Mouse (Mus musculus) myocyte (in vitro differentiated cells): ENCODE measurements around the gene Smarca5. TPM values are rescaled to one million over a fixed set of nuclear protein-coding genes. Genes with fewer than 3 reads are reported as not detected.

ENCODE experiments used
- H3K27me3 ChIP-seq: one replicate; pipeline ENCODE4 v1.6.1; 2011; ENCODE audit not compliant: control insufficient read depth, insufficient read depth, insufficient read length
- H3K36me3 ChIP-seq: one replicate; pipeline ENCODE4 v1.6.1; 2011; ENCODE audit not compliant: control insufficient read depth, insufficient read depth
- H3K4me2 ChIP-seq: one replicate; pipeline ENCODE4 v1.6.1; 2011; ENCODE audit warnings: low read depth, control low read depth
- H3K4me3 ChIP-seq: one replicate; pipeline ENCODE4 v1.5.1; 2011; ENCODE audit warnings: mild to moderate bottlenecking, control low read depth, moderate library complexity
- H3K79me2 ChIP-seq: one replicate; pipeline ENCODE4 v1.6.1; 2011; ENCODE audit not compliant: control insufficient read depth, insufficient read depth
- H3ac ChIP-seq: one replicate; pipeline ENCODE4 v1.6.1; 2011; ENCODE audit not compliant: control insufficient read depth, insufficient read length
- CEBPB ChIP-seq: IDR thresholded peaks from 2 replicates; pipeline ENCODE4 v1.6.1; 2011; ENCODE audit warnings: mild to moderate bottlenecking, moderate library complexity; ENCODE audit not compliant: poor library complexity, insufficient read depth, severe bottlenecking
- E2F4 ChIP-seq: IDR thresholded peaks from one replicate; pipeline ENCODE4 v1.6.1; 2011; ENCODE audit warnings: mild to moderate bottlenecking, control low read depth, moderate library complexity; ENCODE audit not compliant: insufficient read depth
- MAX ChIP-seq: IDR thresholded peaks from one replicate; pipeline ENCODE4 v1.6.1; 2011; ENCODE audit warnings: low read depth, mild to moderate bottlenecking, control low read depth
- MYOD1 ChIP-seq, 3 experiments: IDR thresholded peaks; one replicate each; pipeline ENCODE4 v1.6.1; 2011; ENCODE audit warnings: control low read depth in 2 of 3, low read depth in 2 of 3, mild to moderate bottlenecking in 2 of 3, moderate library complexity in 1 of 3; ENCODE audit not compliant: insufficient read length in 2 of 3, control insufficient read depth in 1 of 3
- MYOG ChIP-seq, 3 experiments: IDR thresholded peaks; one replicate each; pipeline ENCODE4 v1.6.1; 2011; ENCODE audit warnings: control low read depth in 2 of 3, low read depth in 2 of 3, mild to moderate bottlenecking in 2 of 3; ENCODE audit not compliant: insufficient read length in 2 of 3, control insufficient read depth in 1 of 3, insufficient read depth in 1 of 3
- POLR2A ChIP-seq: IDR thresholded peaks from one replicate; pipeline ENCODE4 v1.6.1; 2011; ENCODE audit warnings: low read depth, mild to moderate bottlenecking, control low read depth, moderate library complexity; ENCODE audit not compliant: insufficient read length
- POLR2AphosphoS2 ChIP-seq: IDR thresholded peaks from one replicate; pipeline ENCODE4 v1.6.1; 2011; ENCODE audit warnings: low read depth, control low read depth; ENCODE audit not compliant: insufficient read length
- REST ChIP-seq: IDR thresholded peaks from one replicate; pipeline ENCODE4 v1.6.1; 2011; ENCODE audit warnings: mild to moderate bottlenecking, control low read depth, moderate library complexity; ENCODE audit not compliant: insufficient read depth, insufficient read length
- SRF ChIP-seq: IDR thresholded peaks from one replicate; pipeline ENCODE4 v1.6.1; 2011; ENCODE audit warnings: low read depth; ENCODE audit not compliant: control insufficient read depth, insufficient read length
- TCF12 ChIP-seq: IDR thresholded peaks from one replicate; pipeline ENCODE4 v1.6.1; 2011; ENCODE audit warnings: mild to moderate bottlenecking, control low read depth; ENCODE audit not compliant: poor library complexity, insufficient read depth, severe bottlenecking
- TCF3 ChIP-seq: IDR thresholded peaks from one replicate; pipeline ENCODE4 v1.6.1; 2011; ENCODE audit warnings: low read depth, control low read depth; ENCODE audit not compliant: insufficient read length
- USF1 ChIP-seq: IDR thresholded peaks from one replicate; pipeline ENCODE4 v1.6.1; 2011; ENCODE audit warnings: low read depth, mild to moderate bottlenecking, control low read depth, moderate library complexity
- polyA plus RNA-seq: library from polyadenylated mRNA; unstranded; fragments of >200 nt; fragmentation: generic; extraction: Trizol; gene quantifications from one replicate; pipeline ENCODE4 v1.2.1, GENCODE M21; 2012; ENCODE audit warnings: missing spikeins

Gene Smarca5
- polyA plus RNA-seq, 1 experiment = 13.5 TPM

DNA sequence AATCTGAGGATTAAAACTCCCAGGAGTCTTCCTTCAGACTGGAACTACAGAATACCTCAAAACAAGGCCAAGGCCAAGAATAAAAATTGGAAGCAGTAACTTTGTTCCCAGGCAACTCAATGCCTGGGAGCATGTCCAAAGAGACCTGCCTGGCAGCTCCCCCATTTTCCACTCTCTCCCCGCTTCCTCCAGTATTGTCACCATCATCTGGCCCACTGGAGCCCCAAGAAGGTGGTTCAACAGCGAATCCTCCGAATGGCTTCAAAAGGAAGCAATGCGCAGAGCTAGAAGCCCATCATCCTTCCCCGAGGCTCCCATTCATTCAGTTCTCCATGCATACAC lies 1.3 kb downstream of the Smarca5 start:
- TF ChIP-seq E2F4 (no peak), MYOD1 (IDR thresholded peaks at IDR 0.05; ENCODE audit: control insufficient read depth in 1 of 3, insufficient read length in 2 of 3, low read depth in 2 of 3) (no peak), CEBPB (no peak), SRF (no peak), USF1 (no peak), REST (no peak), TCF12 (no peak), MYOG (IDR thresholded peaks at IDR 0.05; ENCODE audit: control insufficient read depth in 1 of 3, insufficient read depth in 1 of 3, insufficient read length in 2 of 3, low read depth in 2 of 3) (no peak), POLR2A (no peak), TCF3 (no peak), MAX (no peak), POLR2AphosphoS2 (no peak)
- no peaks in the 10 kb centered on the region for H3K27me3 ChIP-seq
- peak overlapping the region; percentile 93 for H3K4me2 ChIP-seq
- peak overlapping the region; percentile 94 for H3K4me3 ChIP-seq
- peaks cover 26% of the 10 kb centered on the region for H3K36me3 ChIP-seq
- H3K79me2 ChIP-seq = peaks cover 34% of the 10 kb centered on the region
- peak overlapping the region; percentile 89 for H3ac ChIP-seq

GRCm38 (mm10) chr8:80732326-80732725 lies 7.0 kb downstream of the Smarca5 start:
- TF ChIP-seq TCF12 (no peak), POLR2AphosphoS2 (no peak), REST (no peak), E2F4 (no peak), USF1 (no peak), SRF (no peak), MYOG (IDR thresholded peaks at IDR 0.05; ENCODE audit: control insufficient read depth in 1 of 3, insufficient read depth in 1 of 3, insufficient read length in 2 of 3, low read depth in 2 of 3) (no peak), CEBPB (no peak), TCF3 (no peak), MAX (no peak), POLR2A (no peak), MYOD1 (IDR thresholded peaks at IDR 0.05; ENCODE audit: control insufficient read depth in 1 of 3, insufficient read length in 2 of 3, low read depth in 2 of 3) (no peak)
- no peaks in the 10 kb centered on the region for H3K27me3 ChIP-seq
- no peak overlapping the region for H3K4me2 ChIP-seq
- no peak overlapping the region for H3K4me3 ChIP-seq
- peaks cover 32% of the 10 kb centered on the region for H3K79me2 ChIP-seq
- no peak overlapping the region for H3ac ChIP-seq
- H3K36me3 ChIP-seq = peaks cover 63% of the 10 kb centered on the region

DNA sequence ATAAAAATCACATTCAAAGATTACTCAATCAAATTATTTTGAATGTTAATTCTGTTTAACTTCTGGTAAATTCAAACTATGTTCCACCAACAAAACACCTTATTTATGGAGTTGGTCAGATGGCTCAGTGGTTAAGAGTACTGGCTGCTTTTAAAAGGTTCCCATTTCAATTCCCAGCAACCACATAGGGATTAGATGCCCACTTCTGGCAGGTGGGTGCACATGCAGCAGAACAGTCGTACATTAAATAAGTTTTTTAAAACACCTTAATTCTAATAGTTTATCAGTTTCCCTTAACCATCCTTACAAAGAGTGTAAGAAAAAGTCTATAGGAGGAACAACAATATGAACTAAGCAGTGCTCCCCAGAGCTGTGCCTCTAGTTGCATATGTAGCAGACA lies 24.8 kb downstream of the Smarca5 start:
- Histone ChIP-seq H3K36me3 (peaks cover 68% of the 10 kb centered on the region), H3K27me3 (no peaks in the 10 kb centered on the region), H3K79me2 (no peaks in the 10 kb centered on the region), H3K4me3 (no peak overlapping the region), H3ac (no peak overlapping the region), H3K4me2 (no peak overlapping the region)
- TF ChIP-seq E2F4 (no peak), SRF (no peak), MAX (no peak), TCF3 (no peak), CEBPB (no peak), MYOG (IDR thresholded peaks at IDR 0.05; ENCODE audit: control insufficient read depth in 1 of 3, insufficient read depth in 1 of 3, insufficient read length in 2 of 3, low read depth in 2 of 3) (no peak), MYOD1 (IDR thresholded peaks at IDR 0.05; ENCODE audit: control insufficient read depth in 1 of 3, insufficient read length in 2 of 3, low read depth in 2 of 3) (no peak), POLR2A (no peak), REST (no peak)

GRCm38 (mm10) chr8:80710670-80711400 lies 28.5 kb downstream of the Smarca5 start:
- H3K27me3 ChIP-seq = no peaks in the 10 kb centered on the region
- H3ac ChIP-seq = no peak overlapping the region
- no peaks in the 10 kb centered on the region for H3K79me2 ChIP-seq
- H3K36me3 ChIP-seq = peaks cover 57% of the 10 kb centered on the region
- TF ChIP-seq TCF3 (no peak), USF1 (no peak), SRF (no peak), MYOD1 (IDR thresholded peaks at IDR 0.05; ENCODE audit: control insufficient read depth in 1 of 3, insufficient read length in 2 of 3, low read depth in 2 of 3) (no peak), MYOG (IDR thresholded peaks at IDR 0.05; ENCODE audit: control insufficient read depth in 1 of 3, insufficient read depth in 1 of 3, insufficient read length in 2 of 3, low read depth in 2 of 3) (no peak), TCF12 (no peak), POLR2AphosphoS2 (no peak), E2F4 (no peak), REST (no peak), CEBPB (no peak), POLR2A (no peak), MAX (no peak)
- no peak overlapping the region for H3K4me3 ChIP-seq
- H3K4me2 ChIP-seq = no peak overlapping the region

DNA sequence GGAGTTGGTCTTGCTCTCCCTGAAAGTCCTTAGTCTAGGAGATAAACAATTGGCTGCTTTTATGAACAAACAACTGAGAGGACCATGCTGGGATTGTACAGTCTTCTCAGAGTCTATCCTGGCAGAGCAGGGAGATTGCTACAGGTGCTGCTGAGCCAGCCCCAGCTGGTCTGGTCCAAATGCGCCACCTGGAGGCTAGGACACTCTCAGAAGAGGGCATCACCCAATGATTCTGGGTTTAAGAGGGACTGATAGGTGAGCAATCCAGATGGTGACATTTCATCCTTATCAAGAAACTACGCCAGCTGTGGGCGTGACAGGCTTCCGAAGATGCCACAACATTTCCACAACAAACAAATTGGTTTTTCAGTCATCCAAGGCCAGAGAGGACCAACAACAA lies 51.2 kb downstream of the Smarca5 start:
- TF ChIP-seq USF1 (no peak), SRF (no peak), REST (no peak), TCF3 (no peak), MYOD1 (IDR thresholded peaks at IDR 0.05; ENCODE audit: control insufficient read depth in 1 of 3, insufficient read length in 2 of 3, low read depth in 2 of 3) (no peak), MYOG (IDR thresholded peaks at IDR 0.05; ENCODE audit: control insufficient read depth in 1 of 3, insufficient read depth in 1 of 3, insufficient read length in 2 of 3, low read depth in 2 of 3) (no peak), CEBPB (no peak)
- no peaks in the 10 kb centered on the region for H3K36me3 ChIP-seq
- no peak overlapping the region for H3ac ChIP-seq
- H3K4me2 ChIP-seq = no peak overlapping the region
- no peaks in the 10 kb centered on the region for H3K79me2 ChIP-seq
- no peaks in the 10 kb centered on the region for H3K27me3 ChIP-seq
- no peak overlapping the region for H3K4me3 ChIP-seq
